Mouse (Mus musculus): ENCODE measurements around the gene Ccr7.
A peak's percentile ranks its signal among the peaks of the same experiment; 100 is the strongest.

The Ccr7 gene

DNA sequence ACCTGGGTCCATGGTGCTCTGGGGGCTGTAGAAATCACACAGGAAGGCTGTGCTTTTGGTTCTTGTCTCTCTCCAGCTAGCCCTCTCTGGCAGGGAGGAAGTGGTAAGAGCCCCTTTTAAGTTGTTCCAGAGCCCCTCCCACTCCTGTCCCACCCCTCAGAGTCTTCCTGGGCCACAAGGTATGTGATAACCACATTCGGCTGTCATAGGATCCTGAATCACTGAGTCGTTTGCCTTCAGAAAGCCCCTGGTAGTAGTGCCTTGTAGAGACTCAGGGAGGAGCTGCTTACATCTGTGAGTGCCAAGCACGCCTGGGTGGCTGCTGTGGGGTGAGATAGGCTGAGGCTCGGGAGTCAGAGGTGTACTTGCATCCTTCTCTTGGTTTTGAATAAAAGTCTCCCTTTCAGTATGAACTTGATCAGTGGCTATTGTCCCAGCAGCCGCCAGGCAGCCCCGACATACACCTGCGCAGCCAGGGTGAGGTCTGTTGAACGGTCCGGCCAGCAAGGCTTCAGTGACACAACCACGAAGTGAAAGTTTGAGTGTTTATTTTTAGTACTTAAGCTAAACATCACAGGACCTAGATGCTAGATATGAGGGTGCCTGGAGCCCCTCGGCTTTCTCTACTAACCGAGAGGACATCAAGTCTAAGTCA lies at the start of gene Ccr7:
Gene Ccr7 (minus strand): TSS at position 91 of the 655 bp plus-strand sequence.
- no peak for DNase-seq (ENCODE audit: low spot score in 2 of 2)

DNA sequence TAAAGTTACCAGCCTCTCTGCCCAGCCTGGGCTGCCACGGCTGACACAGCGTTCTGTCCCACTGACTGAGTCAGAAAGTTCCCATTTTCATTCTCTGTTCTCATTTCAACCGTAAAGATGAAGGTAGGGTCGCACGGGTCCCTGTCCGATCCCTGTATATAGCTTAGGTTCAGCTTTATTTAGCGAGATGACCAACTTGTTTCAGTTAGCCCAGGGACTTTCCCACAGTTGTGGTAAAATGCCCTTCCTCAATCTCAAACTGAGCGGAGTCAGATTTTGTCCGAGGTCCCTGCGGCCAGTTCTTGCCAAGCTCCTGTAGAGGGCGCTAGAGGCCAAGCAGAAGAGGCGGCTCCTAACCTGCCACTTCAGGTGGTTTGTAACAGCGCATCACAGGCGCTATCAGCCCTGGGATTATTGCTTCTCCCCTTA lies 34.3 kb upstream of the Ccr7 start:
- peak; percentile 48 to 61 for DNase-seq (ENCODE audit: low spot score in 2 of 2)

- no peak for DNase-seq (ENCODE audit: low spot score in 2 of 2)
These were observed 32.5 kb upstream of the Ccr7 start for GRCm38 (mm10) chr11:99187348-99187747.

- DNase-seq (ENCODE audit: low spot score in 2 of 2), result no peak
These were observed 32.0 kb upstream of the Ccr7 start for GRCm38 (mm10) chr11:99186836-99187235.

DNA sequence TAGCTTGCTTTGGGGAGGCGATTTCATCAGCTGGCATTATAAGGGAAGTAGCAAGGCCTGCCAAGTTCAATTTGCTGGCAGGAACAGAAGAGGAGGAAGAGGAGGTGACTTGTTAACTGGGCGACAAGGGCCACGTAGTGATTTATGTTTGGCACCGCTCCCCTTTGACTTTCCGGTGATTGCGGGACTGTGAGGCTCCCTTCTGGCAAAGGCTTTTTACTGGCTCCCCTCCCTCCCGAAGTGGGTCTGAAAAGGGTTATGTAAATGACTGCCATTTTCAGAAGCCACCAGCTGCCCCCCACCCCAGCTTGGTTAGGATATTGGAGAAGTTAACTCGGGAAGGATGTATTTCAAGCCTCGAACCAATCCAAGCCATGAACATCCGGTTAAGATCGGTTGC lies 27.7 kb upstream of the Ccr7 start:
- no peak for DNase-seq (ENCODE audit: low spot score in 2 of 2)

DNA sequence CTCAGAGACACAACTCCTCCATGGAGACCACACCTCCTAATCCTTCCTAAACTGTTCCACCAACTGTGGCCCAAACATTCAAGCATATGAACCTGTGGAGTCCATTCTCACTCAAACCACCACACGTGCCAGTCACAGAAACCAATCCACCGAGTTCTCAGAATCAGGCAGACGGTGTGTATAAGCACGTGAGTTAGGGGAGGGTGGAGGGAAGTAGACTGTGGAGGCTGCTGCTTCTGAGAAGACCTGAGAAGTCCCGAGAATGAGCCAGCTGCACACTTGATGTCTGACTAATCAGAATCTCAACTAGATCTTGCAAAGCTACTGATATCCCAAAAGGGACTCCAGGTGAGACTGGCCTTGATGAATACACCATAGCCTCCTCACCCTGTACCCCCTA lies 25.2 kb upstream of the Ccr7 start:
- DNase-seq (ENCODE audit: low spot score in 2 of 2), result no peak

GRCm38 (mm10) chr11:99177925-99178198 lies 23.0 kb upstream of the Ccr7 start:
- no peak for DNase-seq (ENCODE audit: low spot score in 2 of 2)

- DNase-seq (ENCODE audit: low spot score in 2 of 2), result no peak
These were observed 22.4 kb upstream of the Ccr7 start for GRCm38 (mm10) chr11:99177054-99177924.

DNA sequence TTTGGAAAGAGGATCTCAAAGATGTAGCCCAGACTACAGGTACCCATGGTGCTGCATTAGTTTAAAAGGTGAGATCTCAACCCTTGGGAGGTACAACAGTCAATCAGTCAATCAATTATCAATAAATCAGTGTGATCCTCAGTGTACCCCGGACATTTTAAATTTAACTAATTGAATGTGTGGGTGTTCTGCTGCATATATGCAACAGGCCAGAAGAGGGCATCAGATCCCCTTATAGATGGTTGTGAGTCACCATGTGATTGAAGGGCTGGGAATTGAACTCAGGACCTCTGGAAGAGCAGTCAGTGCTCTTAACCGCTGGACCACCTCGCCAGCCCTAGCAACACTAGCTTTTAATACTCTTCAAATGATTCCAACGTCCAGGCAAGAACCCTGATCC lies 17.1 kb upstream of the Ccr7 start:
- no peak for DNase-seq (ENCODE audit: low spot score in 2 of 2)

- no peak for DNase-seq (ENCODE audit: low spot score in 2 of 2)
These were observed 16.6 kb upstream of the Ccr7 start for GRCm38 (mm10) chr11:99171442-99171841.

- peak in 1 of 2 experiments; percentile 17 for DNase-seq (ENCODE audit: low spot score in 2 of 2)
These were observed 15.8 kb upstream of the Ccr7 start for GRCm38 (mm10) chr11:99170547-99171267.

DNA sequence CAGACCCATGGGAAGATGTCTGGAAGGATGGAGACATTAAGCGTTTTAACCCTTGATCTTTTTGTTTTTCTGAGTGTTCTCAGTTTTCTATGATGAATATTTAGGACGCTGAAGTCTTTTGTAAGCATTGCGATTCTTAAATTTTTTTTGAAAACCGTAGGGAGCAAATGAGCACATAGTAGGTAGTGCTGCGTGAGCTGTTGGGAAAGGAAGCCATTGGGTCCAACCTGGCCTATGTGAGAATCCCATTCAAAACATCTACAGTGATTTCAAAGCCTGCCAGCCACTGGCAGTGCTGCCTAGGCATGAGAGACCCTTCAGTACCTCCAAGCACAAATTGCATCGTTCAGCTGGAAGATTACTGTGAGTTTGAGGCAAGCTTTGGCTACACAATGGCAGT lies 15.1 kb upstream of the Ccr7 start:
- DNase-seq (ENCODE audit: low spot score in 2 of 2), result no peak

DNA sequence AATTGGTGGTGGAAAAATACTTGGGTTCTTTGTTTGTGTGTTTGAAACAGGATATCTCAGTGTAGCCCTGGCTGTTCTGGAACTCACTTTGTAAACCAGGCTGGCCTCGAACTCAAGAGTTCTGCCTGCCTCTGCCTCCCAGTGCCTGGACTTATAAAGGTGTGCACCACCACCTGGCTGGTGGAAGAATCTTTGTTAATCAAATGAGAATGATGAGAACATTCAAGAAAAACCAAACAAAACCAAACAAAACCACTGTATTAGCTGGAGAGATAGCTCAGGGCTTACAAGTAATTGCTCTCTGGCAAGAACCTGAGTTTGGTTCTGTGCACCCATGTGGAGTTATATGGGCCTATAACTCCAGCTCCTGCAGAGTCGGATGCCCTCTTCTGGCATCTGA lies 14.6 kb upstream of the Ccr7 start:
- DNase-seq (ENCODE audit: low spot score in 2 of 2), result no peak

- DNase-seq (ENCODE audit: low spot score in 2 of 2), result no peak
These were observed 13.2 kb upstream of the Ccr7 start for GRCm38 (mm10) chr11:99168030-99168474.

DNA sequence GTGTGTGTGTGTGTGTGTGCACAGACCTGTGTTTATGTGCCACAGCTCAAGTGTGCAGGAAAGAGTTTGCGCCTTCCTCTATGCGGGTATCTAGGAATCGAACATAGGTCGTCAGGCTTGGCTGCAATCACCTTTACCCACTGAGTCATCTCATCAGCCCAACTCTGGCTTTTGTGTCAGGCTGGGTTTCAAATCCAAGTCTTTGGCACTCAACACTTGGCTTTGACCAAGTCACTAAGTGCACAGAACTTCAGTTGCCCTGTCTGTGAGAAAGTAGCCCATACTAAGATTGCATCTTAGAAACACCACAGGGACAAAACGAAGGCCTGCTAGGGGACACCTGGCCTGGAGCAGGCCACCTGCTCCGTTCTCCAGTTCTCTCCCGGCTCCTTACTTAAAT lies 12.7 kb upstream of the Ccr7 start:
- DNase-seq (ENCODE audit: low spot score in 2 of 2), result no peak

- no peak for DNase-seq (ENCODE audit: low spot score in 2 of 2)
These were observed 11.4 kb upstream of the Ccr7 start for GRCm38 (mm10) chr11:99166241-99166640.

- no peak for DNase-seq (ENCODE audit: low spot score in 2 of 2)
These were observed 10.3 kb upstream of the Ccr7 start for GRCm38 (mm10) chr11:99165031-99165752.

- DNase-seq (ENCODE audit: low spot score in 2 of 2), result no peak
These were observed 8.3 kb upstream of the Ccr7 start for GRCm38 (mm10) chr11:99162972-99163686.

DNA sequence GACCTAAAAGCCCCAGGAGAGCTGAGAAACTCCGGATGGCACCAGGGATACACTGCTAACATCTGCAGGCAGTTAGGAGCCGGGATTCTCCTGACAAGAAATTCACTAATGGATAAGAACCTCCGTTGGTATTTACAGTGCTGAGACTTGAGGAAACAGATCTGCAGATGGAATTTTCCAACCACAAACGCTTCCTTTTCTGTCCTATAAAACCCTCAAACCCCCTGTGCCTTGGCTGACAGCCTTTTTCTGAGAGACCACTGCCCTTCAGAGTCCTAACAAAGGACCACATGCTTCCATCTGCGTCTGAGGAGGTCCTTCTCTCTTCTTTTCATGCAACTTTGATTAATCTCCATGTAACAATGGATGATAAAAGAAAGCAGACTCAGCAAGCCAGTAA lies 6.8 kb upstream of the Ccr7 start:
- DNase-seq (ENCODE audit: low spot score in 2 of 2), result no peak

GRCm38 (mm10) chr11:99160228-99160627 lies 5.4 kb upstream of the Ccr7 start:
- DNase-seq (ENCODE audit: low spot score in 2 of 2), result no peak

DNA sequence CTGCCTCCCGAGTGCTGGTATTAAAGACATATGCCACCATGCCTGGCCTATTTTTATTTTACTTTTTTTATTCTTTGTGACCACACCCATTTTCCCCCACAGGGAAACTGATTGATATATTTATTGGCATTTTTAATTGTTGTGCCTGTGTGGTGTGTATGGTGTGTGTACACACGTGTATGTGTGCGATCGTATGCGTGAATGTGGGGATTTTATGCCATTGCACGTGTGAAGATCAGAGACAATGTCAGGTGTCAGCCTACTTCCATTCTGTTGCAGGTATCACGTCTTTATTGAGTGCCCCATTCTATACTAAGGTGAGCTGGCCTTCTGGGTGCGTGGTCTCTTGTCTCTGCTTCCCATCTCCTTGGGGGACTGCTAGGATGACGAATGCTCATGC lies 940 bp upstream of the Ccr7 start:
- DNase-seq (ENCODE audit: low spot score in 2 of 2), result no peak
